Mouse (Mus musculus): ENCODE results near the gene Slc19a1. TPM values are rescaled to one million over a fixed set of nuclear protein-coding genes. Genes with fewer than 3 reads are reported as not detected.

The Slc19a1 gene
- polyA plus RNA-seq, 1 experiment from 2014 or later: 45.7 TPM

- Histone ChIP-seq H3K9ac (no peak overlapping the region), H3K27me3 (replicated peaks) (no peaks in the 10 kb centered on the region), H3K36me3 (replicated peaks) (no peaks in the 10 kb centered on the region), H3K4me1 (no peaks in the 10 kb centered on the region), H3K4me3 (no peak overlapping the region), H3K4me2 (no peak overlapping the region), H3K27ac (no peak overlapping the region), H3K9me3 (no peaks in the 10 kb centered on the region)
- no peak for ATAC-seq (replicated peaks)
Observed at GRCm38 (mm10) chr10:77104327-77104726, 72.3 kb downstream of the Slc19a1 start.

- H3K36me3 ChIP-seq (replicated peaks): no peaks in the 10 kb centered on the region
- H3K4me1 ChIP-seq: no peaks in the 10 kb centered on the region
- H3K4me2 ChIP-seq: no peak overlapping the region
- no peak for ATAC-seq (replicated peaks)
- no peaks in the 10 kb centered on the region for H3K27me3 ChIP-seq (replicated peaks)
- no peak overlapping the region for H3K27ac ChIP-seq
- WGBS: 89% methylated on average over 4 of the region's 4 CpGs
- no peak overlapping the region for H3K4me3 ChIP-seq
- H3K9me3 ChIP-seq: no peaks in the 10 kb centered on the region
- no peak overlapping the region for H3K9ac ChIP-seq
Observed at GRCm38 (mm10) chr10:77108106-77108505, 76.1 kb downstream of the Slc19a1 start.

DNA sequence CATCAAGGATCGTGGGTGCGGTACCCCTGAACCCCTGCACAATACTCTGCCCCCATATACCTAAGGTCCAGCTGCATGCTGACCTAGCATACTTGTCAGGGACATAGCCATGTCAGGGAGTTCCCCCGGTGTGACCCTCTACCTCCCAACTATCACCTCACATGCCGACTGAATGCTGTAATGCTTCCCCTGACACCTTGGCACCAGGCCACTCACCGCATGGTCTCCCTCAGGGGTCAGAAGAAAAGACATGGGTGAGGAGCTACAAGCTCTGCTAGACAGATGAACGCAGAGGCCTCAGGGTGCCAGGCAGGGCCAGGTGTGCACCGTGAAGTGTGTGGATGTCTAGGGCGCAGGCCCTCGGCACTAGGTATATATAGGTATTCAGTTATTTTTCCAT, 78.0 kb downstream of the Slc19a1 start:
- H3K27me3 ChIP-seq (replicated peaks): no peaks in the 10 kb centered on the region
- 96% methylated on average over 9 of the region's 9 CpGs for WGBS

More for the DNA sequence above, 78.0 kb downstream of the Slc19a1 start:
- no peak for ATAC-seq (replicated peaks)
- Histone ChIP-seq H3K27ac (no peak overlapping the region), H3K36me3 (replicated peaks) (no peaks in the 10 kb centered on the region), H3K4me2 (no peak overlapping the region), H3K4me1 (no peaks in the 10 kb centered on the region), H3K4me3 (no peak overlapping the region), H3K9ac (no peak overlapping the region), H3K9me3 (no peaks in the 10 kb centered on the region)

Other genes starting within 250 kb of the Slc19a1 start
- 69.5 and 72.5 TPM in 2 replicates for gene Pcbp3, start 70.4 kb upstream of the Slc19a1 start, polyA plus RNA-seq (2015; fragmentation: Nextera tagmentation; extraction: Ambion mirVana)
- 33.6 and 35.8 TPM in 2 replicates for gene Col18a1, start 134.3 kb downstream of the Slc19a1 start, polyA plus RNA-seq (2015; fragmentation: Nextera tagmentation; extraction: Ambion mirVana)
- 58.0 and 59.2 TPM in 2 replicates for gene Pofut2, start 227.0 kb downstream of the Slc19a1 start, polyA plus RNA-seq (2015; fragmentation: Nextera tagmentation; extraction: Ambion mirVana)

Data from midbrain, embryonic 15.5 days (tissue).